Mouse (Mus musculus): ENCODE data around the gene Dnm1. TPM values are rescaled to one million over a fixed set of nuclear protein-coding genes. Genes with fewer than 3 reads are reported as not detected.
A peak's percentile ranks its signal among the peaks of the same experiment; 100 is the strongest.

Gene Dnm1
- polyA plus RNA-seq, 1 experiment from 2014 or later: 44.3 TPM

DNA sequence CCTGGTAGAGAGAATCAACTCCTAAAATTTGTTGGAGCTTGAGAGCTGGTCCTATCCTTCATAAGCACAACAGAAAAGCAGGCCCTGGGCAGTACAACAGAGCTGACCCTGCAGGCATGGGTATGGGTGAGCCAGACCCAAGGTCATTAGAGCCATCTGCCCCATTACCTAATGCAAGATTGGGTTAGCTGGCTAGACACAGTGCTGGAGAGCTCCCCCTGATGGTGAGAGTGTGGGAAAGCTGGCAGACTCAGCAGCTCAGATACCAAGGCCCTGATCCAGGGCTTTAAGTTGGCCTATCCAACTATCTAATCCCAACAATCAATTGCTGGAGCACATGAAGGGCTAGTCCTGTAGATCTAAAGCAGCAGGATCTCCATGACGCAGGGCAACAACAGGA lies 70.4 kb downstream of the Dnm1 start:
- Histone ChIP-seq H3K27ac (no peak overlapping the region), H3K9ac (no peak overlapping the region), H3K4me1 (replicated peaks) (peaks cover 12% of the 10 kb centered on the region), H3K4me2 (no peak overlapping the region), H3K4me3 (no peak overlapping the region), H3K27me3 (no peaks in the 10 kb centered on the region), H3K9me3 (no peaks in the 10 kb centered on the region), H3K36me3 (peaks cover 71% of the 10 kb centered on the region)
- 87% methylated on average over 1 of the region's 1 CpGs for WGBS
- ATAC-seq (ENCODE audit: low FRiP score): no peak

DNA sequence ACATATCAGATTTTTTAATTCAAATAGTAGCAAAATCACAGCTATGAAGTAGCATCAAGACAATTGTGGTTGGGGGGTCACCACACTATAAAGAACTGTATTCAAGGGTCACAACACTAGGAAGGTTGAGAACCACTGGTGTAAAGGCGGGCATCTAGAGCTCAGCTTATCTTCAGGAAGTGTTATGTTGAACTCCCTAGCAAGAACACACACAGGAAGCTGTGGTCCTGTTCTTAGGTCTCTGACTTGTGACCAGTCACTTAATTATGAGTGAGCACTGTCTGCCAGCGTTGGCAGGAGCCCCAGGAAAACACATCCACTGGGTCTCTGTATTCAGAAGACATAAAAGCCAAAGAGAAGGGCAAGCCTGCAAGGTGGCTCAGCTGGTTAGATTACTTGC lies 70.8 kb downstream of the Dnm1 start:
- Histone ChIP-seq H3K4me3 (no peak overlapping the region), H3K4me2 (no peak overlapping the region), H3K4me1 (replicated peaks) (peaks cover 11% of the 10 kb centered on the region), H3K36me3 (peaks cover 75% of the 10 kb centered on the region), H3K27me3 (no peaks in the 10 kb centered on the region), H3K9me3 (no peaks in the 10 kb centered on the region), H3K27ac (no peak overlapping the region), H3K9ac (no peak overlapping the region)
- WGBS: 97% methylated on average over 2 of the region's 2 CpGs
- ATAC-seq (ENCODE audit: low FRiP score): no peak

DNA sequence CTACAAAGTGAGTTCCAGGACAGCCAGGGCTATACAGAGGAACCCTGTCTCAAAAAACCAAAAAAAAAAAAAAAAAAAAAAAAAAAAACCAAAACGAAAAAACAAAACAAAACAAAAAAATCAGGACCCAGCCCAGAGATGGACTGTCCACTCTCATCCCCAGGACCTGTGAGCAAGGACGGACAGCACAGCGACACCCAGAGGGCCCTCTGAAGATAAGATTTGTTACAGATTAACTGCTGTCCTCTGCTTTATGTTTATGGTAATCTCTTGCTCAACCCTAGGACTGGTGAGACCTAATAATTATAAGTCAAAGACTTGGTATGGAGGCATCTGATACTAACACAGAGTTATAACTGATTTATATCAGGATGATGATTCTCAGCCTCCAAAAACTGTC lies 77.3 kb downstream of the Dnm1 start:
- peaks cover 41% of the 10 kb centered on the region for H3K36me3 ChIP-seq
- WGBS: 74% methylated on average over 3 of the region's 3 CpGs
- no peaks in the 10 kb centered on the region for H3K4me1 ChIP-seq (replicated peaks)
- no peaks in the 10 kb centered on the region for H3K9me3 ChIP-seq
- no peak overlapping the region for H3K4me3 ChIP-seq
- no peaks in the 10 kb centered on the region for H3K27me3 ChIP-seq
- ATAC-seq (ENCODE audit: low FRiP score): no peak
- no peak overlapping the region for H3K9ac ChIP-seq
- H3K4me2 ChIP-seq: no peak overlapping the region
- H3K27ac ChIP-seq: no peak overlapping the region

DNA sequence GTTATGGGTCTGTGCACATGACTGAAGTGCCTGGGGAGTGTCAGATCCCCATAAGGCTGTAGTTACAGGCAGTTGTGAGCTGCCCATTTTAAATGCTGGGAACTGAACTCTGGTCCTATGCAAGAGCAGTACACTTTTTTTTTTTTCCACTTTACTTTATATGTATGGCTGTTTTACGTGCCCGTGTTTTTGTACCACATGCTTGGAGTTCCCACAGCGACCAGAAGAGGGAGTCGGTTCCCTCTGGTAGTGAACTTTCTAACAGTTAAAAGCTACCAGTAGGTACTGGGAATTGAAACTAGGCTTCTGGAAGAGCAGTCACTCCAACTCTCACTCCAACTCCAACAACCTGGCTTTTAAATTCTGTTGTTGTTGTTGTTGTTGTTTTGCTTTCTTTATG lies 92.5 kb downstream of the Dnm1 start:
- H3K4me3 ChIP-seq: peak overlapping the region; percentile 77; the same call in 1 of the 2 replicates
- ATAC-seq (ENCODE audit: low FRiP score): no peak; the same call in 1 of the 2 replicates
- H3K9ac ChIP-seq: no peak overlapping the region
- WGBS: 24% methylated on average over 4 of the region's 4 CpGs
- H3K9me3 ChIP-seq: no peaks in the 10 kb centered on the region
- H3K4me2 ChIP-seq: peak overlapping the region; percentile 86
- H3K27me3 ChIP-seq: no peaks in the 10 kb centered on the region
- H3K4me1 ChIP-seq (replicated peaks): peaks cover 15% of the 10 kb centered on the region
- peaks cover 27% of the 10 kb centered on the region for H3K36me3 ChIP-seq
- no peak overlapping the region for H3K27ac ChIP-seq

DNA sequence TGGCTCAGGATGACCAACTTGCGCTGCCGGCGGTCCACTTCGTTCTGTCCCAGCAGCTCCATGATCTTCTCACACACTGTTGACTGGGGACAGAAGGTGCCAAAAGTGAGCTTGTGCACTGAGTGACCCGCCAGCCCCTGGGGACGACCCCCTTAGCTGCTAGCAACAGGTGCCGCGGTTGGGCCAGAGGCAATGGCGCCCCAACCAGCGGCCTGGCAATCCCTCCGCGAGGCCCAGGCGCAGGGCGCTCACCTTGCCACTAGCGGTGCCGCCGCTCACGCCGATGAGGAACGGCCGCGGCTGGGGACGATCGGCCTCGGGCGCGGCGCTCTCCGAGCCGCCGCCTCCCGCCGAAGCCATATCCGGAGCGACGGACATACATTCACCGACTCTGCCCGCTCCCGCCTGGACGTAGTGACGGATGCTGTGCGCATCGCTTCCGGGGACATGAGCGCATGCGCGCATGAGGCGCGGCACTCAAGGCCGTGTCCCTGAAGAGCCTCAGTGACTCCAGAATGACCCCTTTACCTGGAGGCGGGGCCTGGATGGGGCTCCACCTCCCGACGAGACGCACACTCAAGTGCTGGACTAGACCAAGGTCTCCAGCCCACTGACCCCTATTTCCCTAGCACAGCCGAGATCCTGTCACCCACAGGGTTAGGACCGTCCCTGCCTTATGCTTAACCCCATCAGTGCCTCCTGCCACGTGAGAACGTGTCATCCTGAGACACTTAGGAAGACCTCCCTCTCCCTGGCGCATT lies 93.3 kb downstream of the Dnm1 start, which contains the start of gene Uck1:
Gene Uck1 (minus strand): TSS at position 503 of the 761 bp plus-strand sequence.
- WGBS: 1% methylated on average over 59 of the region's 59 CpGs
- Histone ChIP-seq H3K27ac (peak within 1 kb of the TSS; percentile 64), H3K27me3 (no peaks in the 10 kb centered on the region), H3K4me1 (replicated peaks) (peaks cover 15% of the 10 kb centered on the region), H3K36me3 (peaks cover 30% of the 10 kb centered on the region), H3K4me2 (peak within 1 kb of the TSS; percentile 86), H3K4me3 (peak within 1 kb of the TSS; percentile 77), H3K9ac (peak within 1 kb of the TSS; percentile 88), H3K9me3 (no peaks in the 10 kb centered on the region)
- peak; percentile 90 for ATAC-seq (ENCODE audit: low FRiP score)

DNA sequence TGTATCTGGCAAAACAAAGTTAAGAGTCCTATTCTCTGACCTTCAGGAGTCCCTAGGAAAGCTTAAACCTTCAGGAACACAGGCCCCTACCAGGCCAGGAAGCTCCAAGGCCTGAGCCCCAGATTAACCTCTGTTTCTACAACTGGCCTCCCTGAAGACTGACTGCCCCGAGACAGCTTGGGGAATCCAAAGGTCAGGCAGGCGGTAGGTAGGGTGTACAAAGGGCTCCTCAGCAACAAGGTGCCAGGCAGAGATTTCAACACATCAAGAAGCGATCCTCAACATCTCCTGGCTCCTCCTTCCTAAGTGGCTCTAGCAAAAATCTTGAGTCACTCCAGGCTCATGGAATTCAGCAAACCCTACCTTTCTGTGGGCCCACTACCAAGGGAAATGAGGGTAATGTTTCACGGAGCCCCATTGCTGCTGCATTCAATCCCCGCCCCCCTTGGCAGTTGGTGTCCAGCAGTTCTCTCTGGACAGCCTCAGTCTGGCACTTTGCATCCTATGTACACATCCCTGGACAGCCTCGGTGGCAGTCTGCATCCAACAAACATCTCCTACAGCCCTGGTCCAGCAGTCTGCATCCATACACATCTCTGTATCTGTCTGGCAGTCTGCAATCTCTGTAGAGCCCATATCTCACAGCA lies 94.1 kb downstream of the Dnm1 start:
- Histone ChIP-seq H3K27ac (no peak overlapping the region), H3K36me3 (peaks cover 39% of the 10 kb centered on the region), H3K4me3 (peak overlapping the region; percentile 77), H3K9me3 (no peaks in the 10 kb centered on the region), H3K27me3 (no peaks in the 10 kb centered on the region), H3K4me1 (replicated peaks) (peaks cover 15% of the 10 kb centered on the region), H3K4me2 (peak overlapping the region; percentile 86), H3K9ac (peak overlapping the region; percentile 88)
- 67% methylated on average over 6 of the region's 6 CpGs for WGBS
- ATAC-seq (ENCODE audit: low FRiP score): no peak

Small RNA genes within 50 kb of the gene (microRNA-seq; reads per million reads assigned to microRNA genes)
- not detected for gene Gm23363
- gene Mir199b: 160 reads per million, percentile 56 among the genes with 10 or more reads in this experiment

Other genes starting within 250 kb of the Dnm1 start
- 65.8 and 68.8 TPM in 2 replicates for gene Prrc2b, start 202.3 kb downstream of the Dnm1 start, polyA plus RNA-seq (2015; fragmentation: Nextera tagmentation; extraction: Ambion mirVana)
- 24.4 and 24.9 TPM in 2 replicates for gene Pomt1, start 116.7 kb downstream of the Dnm1 start, polyA plus RNA-seq (2015; fragmentation: Nextera tagmentation; extraction: Ambion mirVana)
- gene Uck1, start 93.2 kb downstream of the Dnm1 start, polyA plus RNA-seq (2015; fragmentation: Nextera tagmentation; extraction: Ambion mirVana): 78.6 and 80.2 TPM in 2 replicates
- gene Golga2, start 66.0 kb downstream of the Dnm1 start, polyA plus RNA-seq (2015; fragmentation: Nextera tagmentation; extraction: Ambion mirVana): 25.6 and 26.5 TPM in 2 replicates
- gene Swi5, start 65.3 kb downstream of the Dnm1 start, polyA plus RNA-seq (2015; fragmentation: Nextera tagmentation; extraction: Ambion mirVana): 437 and 458 TPM in 2 replicates
- gene Ciz1, start 1.0 kb downstream of the Dnm1 start, polyA plus RNA-seq (2015; fragmentation: Nextera tagmentation; extraction: Ambion mirVana): 52.4 and 53.7 TPM in 2 replicates
- gene 1110008P14Rik, start 28.6 kb upstream of the Dnm1 start, polyA plus RNA-seq (2015; fragmentation: Nextera tagmentation; extraction: Ambion mirVana): 103 and 108 TPM in 2 replicates
- 1.0 TPM in 1 of 2 replicates, not detected in the other for gene Lcn2, start 34.9 kb upstream of the Dnm1 start, polyA plus RNA-seq (2015; fragmentation: Nextera tagmentation; extraction: Ambion mirVana)
- 41.2 and 41.3 TPM in 2 replicates for gene Ptges2, start 42.6 kb upstream of the Dnm1 start, polyA plus RNA-seq (2015; fragmentation: Nextera tagmentation; extraction: Ambion mirVana)
- 5.1 and 5.9 TPM in 2 replicates for gene Naif1, start 97.1 kb upstream of the Dnm1 start, polyA plus RNA-seq (2015; fragmentation: Nextera tagmentation; extraction: Ambion mirVana)
- gene Slc25a25, start 98.1 kb upstream of the Dnm1 start, polyA plus RNA-seq (2015; fragmentation: Nextera tagmentation; extraction: Ambion mirVana): 46.2 and 50.1 TPM in 2 replicates
- gene Fam102a, start 182.0 kb upstream of the Dnm1 start, polyA plus RNA-seq (2015; fragmentation: Nextera tagmentation; extraction: Ambion mirVana): 7.0 and 7.1 TPM in 2 replicates
- 142 and 145 TPM in 2 replicates for gene Dpm2, start 217.5 kb upstream of the Dnm1 start, polyA plus RNA-seq (2015; fragmentation: Nextera tagmentation; extraction: Ambion mirVana)
- 9.0 and 9.6 TPM in 2 replicates for gene Pip5kl1, start 221.5 kb upstream of the Dnm1 start, polyA plus RNA-seq (2015; fragmentation: Nextera tagmentation; extraction: Ambion mirVana)
- gene 9430097D07Rik, start 222.3 kb upstream of the Dnm1 start, polyA plus RNA-seq (2015; fragmentation: Nextera tagmentation; extraction: Ambion mirVana): 0.53 and 0.56 TPM in 2 replicates
- 22.8 and 23.4 TPM in 2 replicates for gene St6galnac4, start 233.8 kb upstream of the Dnm1 start, polyA plus RNA-seq (2015; fragmentation: Nextera tagmentation; extraction: Ambion mirVana)
- gene St6galnac6, start 246.4 kb upstream of the Dnm1 start, polyA plus RNA-seq (2015; fragmentation: Nextera tagmentation; extraction: Ambion mirVana): 13.1 and 13.5 TPM in 2 replicates

Measured in hindbrain, embryonic 13.5 days (tissue).